Mouse (Mus musculus) myocyte (in vitro differentiated cells): ENCODE data around the gene Armh3. TPM values are rescaled to one million over a fixed set of nuclear protein-coding genes. Genes with fewer than 3 reads are reported as not detected.
A peak's percentile ranks its signal among the peaks of the same experiment; 100 is the strongest.
"Not testable (repeated sequence)": the region's sequence is repeated elsewhere in the genome, so short reads cannot be mapped to it uniquely, and the experiment has no call there.

Source experiments
- H3K27me3 ChIP-seq: one replicate; pipeline ENCODE4 v1.6.1; 2011; ENCODE audit not compliant: control insufficient read depth, insufficient read depth, insufficient read length
- H3K36me3 ChIP-seq: one replicate; pipeline ENCODE4 v1.6.1; 2011; ENCODE audit not compliant: control insufficient read depth, insufficient read depth
- H3K4me2 ChIP-seq: one replicate; pipeline ENCODE4 v1.6.1; 2011; ENCODE audit warnings: low read depth, control low read depth
- H3K4me3 ChIP-seq: one replicate; pipeline ENCODE4 v1.5.1; 2011; ENCODE audit warnings: mild to moderate bottlenecking, control low read depth, moderate library complexity
- H3K79me2 ChIP-seq: one replicate; pipeline ENCODE4 v1.6.1; 2011; ENCODE audit not compliant: control insufficient read depth, insufficient read depth
- H3ac ChIP-seq: one replicate; pipeline ENCODE4 v1.6.1; 2011; ENCODE audit not compliant: control insufficient read depth, insufficient read length
- CEBPB ChIP-seq: IDR thresholded peaks from 2 replicates; pipeline ENCODE4 v1.6.1; 2011; ENCODE audit warnings: mild to moderate bottlenecking, moderate library complexity; ENCODE audit not compliant: poor library complexity, insufficient read depth, severe bottlenecking
- E2F4 ChIP-seq: IDR thresholded peaks from one replicate; pipeline ENCODE4 v1.6.1; 2011; ENCODE audit warnings: mild to moderate bottlenecking, control low read depth, moderate library complexity; ENCODE audit not compliant: insufficient read depth
- MAX ChIP-seq: IDR thresholded peaks from one replicate; pipeline ENCODE4 v1.6.1; 2011; ENCODE audit warnings: low read depth, mild to moderate bottlenecking, control low read depth
- MYOD1 ChIP-seq, 3 experiments: IDR thresholded peaks; one replicate each; pipeline ENCODE4 v1.6.1; 2011; ENCODE audit warnings: control low read depth in 2 of 3, low read depth in 2 of 3, mild to moderate bottlenecking in 2 of 3, moderate library complexity in 1 of 3; ENCODE audit not compliant: insufficient read length in 2 of 3, control insufficient read depth in 1 of 3
- MYOG ChIP-seq, 3 experiments: IDR thresholded peaks; one replicate each; pipeline ENCODE4 v1.6.1; 2011; ENCODE audit warnings: control low read depth in 2 of 3, low read depth in 2 of 3, mild to moderate bottlenecking in 2 of 3; ENCODE audit not compliant: insufficient read length in 2 of 3, control insufficient read depth in 1 of 3, insufficient read depth in 1 of 3
- POLR2A ChIP-seq: IDR thresholded peaks from one replicate; pipeline ENCODE4 v1.6.1; 2011; ENCODE audit warnings: low read depth, mild to moderate bottlenecking, control low read depth, moderate library complexity; ENCODE audit not compliant: insufficient read length
- POLR2AphosphoS2 ChIP-seq: IDR thresholded peaks from one replicate; pipeline ENCODE4 v1.6.1; 2011; ENCODE audit warnings: low read depth, control low read depth; ENCODE audit not compliant: insufficient read length
- REST ChIP-seq: IDR thresholded peaks from one replicate; pipeline ENCODE4 v1.6.1; 2011; ENCODE audit warnings: mild to moderate bottlenecking, control low read depth, moderate library complexity; ENCODE audit not compliant: insufficient read depth, insufficient read length
- SRF ChIP-seq: IDR thresholded peaks from one replicate; pipeline ENCODE4 v1.6.1; 2011; ENCODE audit warnings: low read depth; ENCODE audit not compliant: control insufficient read depth, insufficient read length
- TCF12 ChIP-seq: IDR thresholded peaks from one replicate; pipeline ENCODE4 v1.6.1; 2011; ENCODE audit warnings: mild to moderate bottlenecking, control low read depth; ENCODE audit not compliant: poor library complexity, insufficient read depth, severe bottlenecking
- TCF3 ChIP-seq: IDR thresholded peaks from one replicate; pipeline ENCODE4 v1.6.1; 2011; ENCODE audit warnings: low read depth, control low read depth; ENCODE audit not compliant: insufficient read length
- USF1 ChIP-seq: IDR thresholded peaks from one replicate; pipeline ENCODE4 v1.6.1; 2011; ENCODE audit warnings: low read depth, mild to moderate bottlenecking, control low read depth, moderate library complexity
- polyA plus RNA-seq: library from polyadenylated mRNA; unstranded; fragments of >200 nt; fragmentation: generic; extraction: Trizol; gene quantifications from one replicate; pipeline ENCODE4 v1.2.1, GENCODE M21; 2012; ENCODE audit warnings: missing spikeins

Gene Armh3
- polyA plus RNA-seq, 1 experiment: 9.7 TPM

DNA sequence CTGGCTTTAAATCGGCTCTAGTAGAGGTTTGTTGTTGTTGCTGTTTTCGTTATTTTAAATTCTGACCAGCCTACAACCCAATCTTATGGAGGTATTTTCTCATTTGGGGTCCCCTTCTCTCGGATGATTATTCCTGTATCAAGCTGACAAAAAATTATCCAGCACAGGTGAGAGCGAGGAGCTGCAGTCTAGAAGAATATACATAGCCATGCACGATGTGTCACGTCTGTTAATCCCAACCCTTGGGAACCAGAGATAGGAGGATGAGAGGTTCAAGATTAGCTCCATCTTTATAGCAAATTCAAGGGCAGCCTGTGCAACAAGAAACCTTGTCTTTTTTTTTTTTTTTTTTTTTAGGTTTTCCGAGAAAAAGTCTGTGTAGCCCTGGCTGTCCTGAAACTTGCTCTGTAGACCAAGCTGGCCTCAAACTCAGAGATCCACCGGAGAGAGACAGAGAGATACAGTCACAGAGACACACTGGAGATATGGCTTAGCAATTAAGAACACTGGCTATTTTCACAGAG lies 468 bp upstream of the Armh3 start:
- TF ChIP-seq MAX: no peak
- no peak for TF ChIP-seq MYOG (IDR thresholded peaks at IDR 0.05; ENCODE audit: control insufficient read depth in 1 of 3, insufficient read depth in 1 of 3, insufficient read length in 2 of 3, low read depth in 2 of 3)
- TF ChIP-seq POLR2AphosphoS2: no peak
- no peak for TF ChIP-seq E2F4
- TF ChIP-seq USF1: no peak
- TF ChIP-seq SRF: no peak
- no peak for TF ChIP-seq TCF3
- TF ChIP-seq TCF12: no peak
- TF ChIP-seq REST: no peak
- no peak for TF ChIP-seq POLR2A
- no peak for TF ChIP-seq MYOD1 (IDR thresholded peaks at IDR 0.05; ENCODE audit: control insufficient read depth in 1 of 3, insufficient read length in 2 of 3, low read depth in 2 of 3)
- TF ChIP-seq CEBPB: no peak
- peak overlapping the region; percentile 73 for H3ac ChIP-seq

DNA sequence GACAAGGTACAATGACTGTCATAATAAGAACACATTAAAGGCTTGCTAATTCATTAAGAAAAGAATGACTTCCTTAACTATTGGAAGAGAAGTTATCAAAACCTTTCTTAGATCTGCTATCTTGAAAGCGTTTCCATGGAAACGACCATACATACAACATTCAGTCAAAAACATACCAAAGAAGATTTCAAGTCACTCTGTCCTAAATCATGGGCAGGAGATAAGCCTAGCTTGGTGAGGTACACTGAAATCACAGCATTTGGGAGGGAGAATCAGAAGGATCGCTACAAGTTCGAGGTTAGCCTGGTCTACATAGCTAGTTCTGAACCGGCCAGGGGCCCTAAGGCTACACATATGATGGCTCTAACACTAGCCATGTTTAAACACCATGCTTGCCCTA lies 923 bp downstream of the Armh3 start:
- peak overlapping the region; percentile 93 for H3K4me2 ChIP-seq
- H3K4me3 ChIP-seq: peak overlapping the region; percentile 48
- peak overlapping the region; percentile 73 for H3ac ChIP-seq
- peaks cover 6% of the 10 kb centered on the region for H3K79me2 ChIP-seq
- no peaks in the 10 kb centered on the region for H3K36me3 ChIP-seq
- TF ChIP-seq TCF12 (no peak), E2F4 (no peak), MAX (no peak), USF1 (no peak)
- H3K27me3 ChIP-seq: no peaks in the 10 kb centered on the region

More for the DNA sequence above, 468 bp upstream of the Armh3 start:
- Histone ChIP-seq H3K27me3 (no peaks in the 10 kb centered on the region), H3K36me3 (no peaks in the 10 kb centered on the region), H3K4me3 (peak overlapping the region; percentile 48), H3K79me2 (peaks cover 6% of the 10 kb centered on the region), H3K4me2 (peak overlapping the region; percentile 88)

DNA sequence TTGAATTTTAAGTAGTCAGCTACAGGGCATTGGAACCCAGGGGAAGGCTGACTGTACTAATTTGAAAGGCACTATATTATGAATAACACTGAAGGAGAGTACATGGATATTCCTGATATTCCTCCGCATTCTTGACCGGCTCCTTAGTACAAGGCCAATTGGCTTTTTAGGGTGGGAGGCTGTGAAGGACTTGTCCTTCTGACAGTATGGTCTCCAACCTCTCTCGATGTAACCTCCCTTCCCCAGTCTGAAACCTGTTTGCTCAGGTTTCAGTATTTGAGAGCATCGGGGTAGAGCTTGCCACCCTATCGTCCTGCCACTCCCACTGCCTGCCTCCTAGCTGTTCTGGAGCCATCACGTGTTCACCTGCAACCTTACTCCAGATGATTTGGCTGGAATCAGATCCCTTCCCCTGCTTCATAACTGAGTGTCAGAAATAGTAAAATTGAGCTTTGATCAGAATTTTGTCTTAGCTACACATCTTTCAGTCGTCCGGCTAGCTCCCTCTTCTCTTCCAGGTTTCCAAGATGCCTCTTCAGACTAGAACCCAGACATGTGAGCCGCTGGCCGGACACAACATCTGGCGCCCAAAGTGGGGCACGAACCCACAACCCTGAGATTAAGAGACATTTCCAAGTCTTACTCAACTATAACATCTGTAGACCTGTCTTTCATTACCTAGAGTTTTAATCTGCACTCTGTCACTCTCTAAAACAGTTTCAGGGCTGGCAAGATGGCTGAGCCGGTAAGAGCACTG lies 4.1 kb downstream of the Armh3 start:
- peaks cover 6% of the 10 kb centered on the region for H3K79me2 ChIP-seq
- no peaks in the 10 kb centered on the region for H3K36me3 ChIP-seq
- no peak overlapping the region for H3K4me3 ChIP-seq
- TF ChIP-seq SRF (no peak), POLR2AphosphoS2 (no peak), TCF3 (no peak), E2F4 (no peak), CEBPB (no peak), POLR2A (no peak), MAX (no peak), MYOG (IDR thresholded peaks at IDR 0.05; ENCODE audit: control insufficient read depth in 1 of 3, insufficient read depth in 1 of 3, insufficient read length in 2 of 3, low read depth in 2 of 3) (no peak), TCF12 (no peak), USF1 (no peak), MYOD1 (IDR thresholded peaks at IDR 0.05; ENCODE audit: control insufficient read depth in 1 of 3, insufficient read length in 2 of 3, low read depth in 2 of 3) (no peak), REST (no peak)
- H3K4me2 ChIP-seq: no peak overlapping the region
- H3ac ChIP-seq: no peak overlapping the region
- no peaks in the 10 kb centered on the region for H3K27me3 ChIP-seq

DNA sequence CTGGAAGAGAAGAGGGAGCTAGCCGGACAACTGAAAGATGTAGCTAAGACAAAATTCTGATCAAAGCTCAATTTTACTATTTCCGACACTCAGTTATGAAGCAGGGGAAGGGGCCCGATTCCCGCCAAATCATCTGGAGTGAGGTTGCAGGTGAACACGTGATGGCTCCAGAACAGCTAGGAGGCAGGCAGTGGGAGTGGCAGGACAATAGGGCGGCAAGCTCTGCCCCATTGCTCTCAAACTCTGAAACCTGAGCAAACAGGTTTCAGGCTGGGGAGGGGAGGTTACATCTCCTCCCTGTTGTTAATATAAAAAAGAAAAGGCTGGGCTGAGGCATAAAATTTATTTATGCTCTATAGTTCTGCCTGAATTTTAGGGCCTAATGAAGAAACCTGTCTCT lies 4.8 kb downstream of the Armh3 start:
- not testable (repeated sequence) for H3K36me3 ChIP-seq, H3ac ChIP-seq, H3K4me2 ChIP-seq, H3K4me3 ChIP-seq, H3K79me2 ChIP-seq, H3K27me3 ChIP-seq

DNA sequence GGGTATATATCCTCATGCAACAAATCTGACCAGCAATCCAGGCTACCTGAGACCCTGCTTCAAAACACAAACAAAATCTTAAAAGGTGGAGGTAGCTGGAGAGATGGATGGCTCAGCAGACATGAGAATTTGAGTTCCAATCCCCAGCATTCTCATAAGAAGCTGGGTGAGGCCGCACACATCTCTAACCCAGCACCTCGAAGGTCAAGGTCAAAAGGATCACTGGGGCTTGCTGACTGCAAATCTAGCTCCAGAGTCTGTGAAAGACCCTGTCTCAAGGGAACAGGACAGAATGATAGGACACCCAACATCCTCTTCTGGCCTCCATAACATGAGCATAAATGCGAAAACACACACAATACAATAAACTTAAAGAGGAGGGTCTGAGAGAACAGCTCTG lies 7.1 kb downstream of the Armh3 start:
- no peak overlapping the region for H3K4me3 ChIP-seq
- H3K79me2 ChIP-seq: no peaks in the 10 kb centered on the region

More for the DNA sequence above, 7.1 kb downstream of the Armh3 start:
- Histone ChIP-seq H3K36me3 (no peaks in the 10 kb centered on the region), H3K4me2 (no peak overlapping the region), H3K27me3 (no peaks in the 10 kb centered on the region), H3ac (no peak overlapping the region)
- TF ChIP-seq MYOG (IDR thresholded peaks at IDR 0.05; ENCODE audit: control insufficient read depth in 1 of 3, insufficient read depth in 1 of 3, insufficient read length in 2 of 3, low read depth in 2 of 3) (no peak), REST (no peak), POLR2AphosphoS2 (no peak), SRF (no peak), USF1 (no peak), TCF3 (no peak), CEBPB (no peak), MYOD1 (IDR thresholded peaks at IDR 0.05; ENCODE audit: control insufficient read depth in 1 of 3, insufficient read length in 2 of 3, low read depth in 2 of 3) (no peak), POLR2A (no peak), TCF12 (no peak), E2F4 (no peak), MAX (no peak)
